Mouse (Mus musculus) CH12.LX (cell line): ENCODE measurements at regions not wholly inside any gene's neighbourhood (a gene's known extent, or its start where the extent isn't known, plus 50 kb on each side); places are given as distances from the start of the nearest gene placed in this dataset.

Experiments used
- CTCF ChIP-seq, 2 experiments: IDR thresholded peaks in 1 of 2; conservative IDR thresholded peaks in 1 of 2; 2 replicates each; pipeline ENCODE4 v1.5.1; 2011 to 2012; ENCODE audit warnings: low read depth in 2 of 2, low read length in 2 of 2, improper control_type of control experiment in 1 of 2, inconsistent platforms in 1 of 2, mild to moderate bottlenecking in 1 of 2, moderate library complexity in 1 of 2
- E2F4 ChIP-seq: IDR thresholded peaks from 2 replicates; pipeline ENCODE4 v1.6.1; 2011; ENCODE audit warnings: low read depth, low read length, improper control_type of control experiment; ENCODE audit not compliant: insufficient replicate concordance
- ELF1 ChIP-seq: IDR thresholded peaks from 2 replicates; pipeline ENCODE4 v1.6.1; 2014; ENCODE audit warnings: low read depth, mild to moderate bottlenecking, inconsistent platforms, low read length, improper control_type of control experiment
- EP300 ChIP-seq: IDR thresholded peaks from 2 replicates; pipeline ENCODE4 v1.6.1; 2011; ENCODE audit warnings: low read length, improper control_type of control experiment
- ETS1 ChIP-seq: conservative IDR thresholded peaks from 2 replicates; pipeline ENCODE4 v1.6.1; 2012; ENCODE audit warnings: low read depth, mild to moderate bottlenecking, inconsistent platforms, low read length, improper control_type of control experiment, moderate library complexity
- JUN ChIP-seq: IDR thresholded peaks from 2 replicates; pipeline ENCODE4 v1.6.1; 2011; ENCODE audit warnings: low read depth, mild to moderate bottlenecking, low read length, improper control_type of control experiment, moderate library complexity; ENCODE audit not compliant: insufficient read depth
- MAFK ChIP-seq: IDR thresholded peaks from 2 replicates; pipeline ENCODE4 v1.6.1; 2011; ENCODE audit warnings: low read length, improper control_type of control experiment; ENCODE audit not compliant: insufficient replicate concordance
- MEF2A ChIP-seq: IDR thresholded peaks from 2 replicates; pipeline ENCODE4 v1.6.1; 2014; ENCODE audit warnings: low read depth, mild to moderate bottlenecking, inconsistent platforms, low read length, improper control_type of control experiment, borderline replicate concordance
- MXI1 ChIP-seq: IDR thresholded peaks from 2 replicates; pipeline ENCODE4 v1.6.1; 2011; ENCODE audit warnings: mild to moderate bottlenecking, low read depth, low read length, improper control_type of control experiment
- NELFE ChIP-seq: IDR thresholded peaks from 2 replicates; pipeline ENCODE4 v1.6.1; 2011; ENCODE audit warnings: low read depth, low read length, improper control_type of control experiment
- POLR2A ChIP-seq: IDR thresholded peaks from 2 replicates; pipeline ENCODE4 v1.6.1; 2011; ENCODE audit warnings: low read depth, mild to moderate bottlenecking, improper control_type of control experiment, low read length
- RAD21 ChIP-seq: IDR thresholded peaks from 2 replicates; pipeline ENCODE4 v1.6.1; 2011; ENCODE audit warnings: low read depth, mild to moderate bottlenecking, low read length, improper control_type of control experiment, moderate library complexity
- ZMIZ1 ChIP-seq: IDR thresholded peaks from 2 replicates; pipeline ENCODE4 v1.6.1; 2012; ENCODE audit warnings: low read depth, mild to moderate bottlenecking, inconsistent platforms, low read length, improper control_type of control experiment

GRCm38 (mm10) chr4:10812931-10813330, 61.4 kb upstream of the 2610301B20Rik start:
- TF ChIP-seq NELFE (no peak), E2F4 (no peak), CTCF (conservative IDR thresholded peaks at IDR 0.05 in 1 of 2, IDR thresholded peaks at IDR 0.05 in 1 of 2; ENCODE audit: low read depth in 2 of 2, low read length in 2 of 2) (no peak), MXI1 (no peak), POLR2A (no peak), ELF1 (no peak), ETS1 (no peak), RAD21 (no peak), JUN (no peak), ZMIZ1 (no peak), MEF2A (no peak), MAFK (no peak), EP300 (no peak)
